Comparison of ENCODE assay signal across 19 mouse cellular contexts in genomic region chr7:118773027-118773426, GRCm38 (mm10). TPM values are rescaled to one million over a fixed set of nuclear protein-coding genes. Genes with fewer than 3 reads are reported as not detected.
DNase-seq lines count a peak whose midpoint lies in the region; ATAC-seq and TF ChIP-seq lines count a peak whose summit lies in the region.
"Had no signal": no experiment of that assay in that cellular context is flagged by ENCODE, and none has a peak within 500 bp of the region (broad histone marks: within the 10 kb centered on the region; RNA-seq: fewer than 3 reads in every experiment).

No protein-coding gene starts in this region.

- no peaks in the 10 kb centered on the region for H3K27me3 ChIP-seq in lung, embryonic 14.5 days (ENCODE audit: insufficient read depth, low read length)
- no peaks in the 10 kb centered on the region for H3K27me3 ChIP-seq in myocyte (ENCODE audit: control insufficient read depth, insufficient read depth, insufficient read length)
- H3K27me3 ChIP-seq: CH12.LX, Patski had no signal

- no peaks in the 10 kb centered on the region for H3K9me3 ChIP-seq in lung, embryonic 14.5 days (ENCODE audit: low read depth, low read length)
- H3K9me3 ChIP-seq: G1E had no signal

- H3K79me2 ChIP-seq in myocyte (ENCODE audit: control insufficient read depth, insufficient read depth) = no peaks in the 10 kb centered on the region

- TF ChIP-seq POLR2A in myocyte (IDR thresholded peaks at IDR 0.05; ENCODE audit: insufficient read length, low read depth) = no peak

- peak; percentile 30 for DNase-seq in lung, embryonic 14.5 days
- no peak for DNase-seq in lung, postnatal 36 days
- DNase-seq in frontal cortex, adult 2 months (ENCODE audit: extremely low spot score in 1 of 2, low spot score in 1 of 2) = no peak
- DNase-seq: adrenal gland, adult 2 months; adrenal gland, adult 8-10 months; adrenal gland, postnatal 10 days; adrenal gland, postnatal 14 days; adrenal gland, postnatal 25 days; adrenal gland, postnatal 36 days; B cell, adult 2 months; cerebellum, adult 11 months; cerebellum, adult 11-12 months; cerebellum, adult 18-20 months had no signal

- H3K36me3 ChIP-seq in lung, embryonic 14.5 days (ENCODE audit: insufficient read depth) = peaks cover 15% of the 10 kb centered on the region; the same call in 1 of the 2 replicates
- peaks cover 6% of the 10 kb centered on the region for H3K36me3 ChIP-seq in myocyte (ENCODE audit: control insufficient read depth, insufficient read depth)

- H3K4me1 ChIP-seq in lung, embryonic 14.5 days (ENCODE audit: insufficient read depth) = no peaks in the 10 kb centered on the region

- H3ac ChIP-seq in myocyte (ENCODE audit: control insufficient read depth, insufficient read length) = no peak overlapping the region

- ATAC-seq in lung, embryonic 14.5 days (ENCODE audit: insufficient read depth) = no peak
- ATAC-seq: activated CD4-positive, CD25-positive, alpha-beta regulatory T cell, adult 4 months; CD4-positive, CD25-positive, alpha-beta regulatory T cell, adult 4 months; Patski had no signal

- TF ChIP-seq CTCF in lung, embryonic 14.5 days (IDR thresholded peaks at IDR 0.05; ENCODE audit: low read depth) = no peak

- 53% methylated on average over 12 of the region's 12 CpGs for WGBS in lung, embryonic 14.5 days

- H3K4me3 ChIP-seq in lung, embryonic 14.5 days (ENCODE audit: low read depth, low read length) = no peak overlapping the region
- no peak overlapping the region for H3K4me3 ChIP-seq in myocyte

- H3K27ac ChIP-seq in lung, embryonic 14.5 days (ENCODE audit: low read depth) = no peak overlapping the region

- H3K4me2 ChIP-seq in lung, embryonic 14.5 days = no peak overlapping the region
- no peak overlapping the region for H3K4me2 ChIP-seq in myocyte (ENCODE audit: low read depth)

- no peak overlapping the region for H3K9ac ChIP-seq in lung, embryonic 14.5 days

TF ChIP-seq in myocyte, 11 proteins besides CTCF, POLR2A, EP300 and RAD21:
- TF ChIP-seq MAX (IDR thresholded peaks at IDR 0.05; ENCODE audit: low read depth) (no peak), POLR2AphosphoS2 (IDR thresholded peaks at IDR 0.05; ENCODE audit: insufficient read length, low read depth) (no peak), MYOG (IDR thresholded peaks at IDR 0.05; ENCODE audit: control insufficient read depth in 1 of 3, insufficient read depth in 1 of 3, insufficient read length in 2 of 3, low read depth in 2 of 3) (peak in 1 of 3 experiments; percentile 56), MYOD1 (IDR thresholded peaks at IDR 0.05; ENCODE audit: control insufficient read depth in 1 of 3, insufficient read length in 2 of 3, low read depth in 2 of 3) (peak in 2 of 3 experiments; percentile 10 to 71), SRF (IDR thresholded peaks at IDR 0.05; ENCODE audit: control insufficient read depth, insufficient read length, low read depth) (no peak), E2F4 (IDR thresholded peaks at IDR 0.05; ENCODE audit: insufficient read depth) (no peak)

RNA-seq across cellular contexts. Expression of gene Vps35l, which starts 33.0 kb away (rescaled TPM):
- 63.4 and 66.3 TPM in 2 replicates for polyA plus RNA-seq in lung, embryonic 14.5 days (2014; fragmentation: Nextera tagmentation; extraction: Ambion mirVana)
- polyA plus RNA-seq in myocyte (2012; fragmentation: generic; extraction: Trizol) = 35.7 TPM
- 67.2 and 68.8 TPM in 2 replicates for polyA plus RNA-seq in frontal cortex, adult 2 months (2012; rRNA removed)
